Mouse (Mus musculus) cerebellum, adult 18-20 months (tissue): Measurements from ENCODE around the gene Plaur.

Experiments
- DNase-seq, 2 experiments: peaks; one replicate each; pipeline ENCODE4 v3.0.0; 2021

The Plaur gene

DNA sequence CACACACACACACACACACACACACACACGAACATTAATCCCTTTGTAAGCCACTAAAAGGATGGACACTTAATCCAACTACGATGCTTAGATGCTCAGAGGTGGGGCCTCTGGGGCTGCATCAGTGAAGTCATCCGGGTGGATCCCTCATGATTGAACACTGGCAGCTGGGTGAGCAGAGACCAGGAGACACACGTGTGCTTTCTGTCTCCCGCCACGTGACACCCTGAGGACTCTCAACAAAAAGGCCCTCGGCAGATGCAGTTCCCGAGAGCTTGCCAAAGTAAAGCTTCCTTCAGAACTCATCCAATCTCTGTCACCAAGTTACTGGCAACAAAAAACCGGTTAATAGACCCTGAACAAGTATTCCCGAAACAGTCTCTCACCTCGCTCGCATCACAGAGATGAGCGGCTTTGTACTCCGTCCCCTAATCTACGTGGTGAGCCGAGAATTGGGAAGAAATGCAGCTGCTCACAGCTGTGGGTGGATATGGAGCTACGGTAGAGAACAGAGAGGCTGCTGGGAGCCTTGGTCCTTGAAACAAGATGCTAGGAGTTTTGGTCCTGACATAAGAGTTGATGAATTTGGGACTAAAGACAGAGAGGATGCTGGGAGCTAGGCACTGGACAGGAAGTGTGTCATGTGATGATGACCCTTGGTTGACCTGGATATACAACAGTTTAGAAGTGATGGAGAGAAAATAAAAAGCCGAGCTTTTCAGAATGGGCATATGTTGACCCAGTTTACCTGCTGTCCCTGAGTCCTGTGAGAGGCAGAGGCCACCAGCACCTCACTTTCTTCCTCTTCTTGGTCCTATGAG, 18.0 kb downstream of the Plaur start:
- peak in 1 of 2 experiments; percentile 24 for DNase-seq

GRCm38 (mm10) chr7:24480986-24481473, 18.7 kb downstream of the Plaur start:
- DNase-seq = no peak

GRCm38 (mm10) chr7:24481474-24482207, 19.4 kb downstream of the Plaur start, which contains the start of gene Cadm4:
Cadm4 (plus strand) TSS chr7:24482023.
- DNase-seq = peak; percentile 90 to 98

DNA sequence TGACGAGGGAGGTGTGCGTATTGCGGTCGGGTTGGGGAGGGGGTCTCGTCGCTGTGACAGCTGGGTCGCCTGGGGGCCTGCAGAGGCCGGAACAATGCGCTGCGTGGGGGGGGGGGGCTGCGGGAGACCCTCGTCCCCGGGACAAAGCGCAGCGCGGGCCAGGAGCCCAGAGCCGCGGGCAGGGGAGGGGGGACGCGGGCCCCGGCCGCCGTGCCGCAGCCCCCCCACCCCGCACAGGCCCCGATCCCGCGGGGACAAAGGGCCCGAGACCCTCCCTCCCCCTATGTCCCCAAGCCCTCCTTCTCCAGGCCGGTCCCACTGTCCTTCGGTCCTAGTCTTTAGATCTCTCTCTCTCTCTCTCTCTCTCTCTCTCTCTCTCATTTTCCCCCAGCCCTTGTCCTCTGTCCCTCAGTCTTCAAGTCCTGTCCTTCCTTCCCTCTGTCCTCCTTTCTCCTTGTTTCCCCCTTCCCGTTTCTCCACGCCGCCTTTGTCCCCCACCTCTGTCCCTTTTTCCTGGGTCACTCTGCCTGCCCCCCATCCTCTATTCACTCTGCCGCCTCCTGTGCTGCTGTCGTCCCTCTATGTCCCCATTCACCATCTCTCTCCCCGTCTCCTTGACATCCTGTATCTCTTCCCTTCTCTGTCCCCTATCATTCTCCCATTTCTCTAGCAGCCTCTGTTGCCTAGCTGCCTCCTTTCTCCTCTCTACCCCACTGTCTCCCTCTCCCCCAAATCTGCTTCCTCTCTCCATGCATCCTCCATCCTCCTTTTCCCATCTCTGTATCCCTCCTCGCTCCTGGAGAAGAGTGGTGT, 20.1 kb downstream of the Plaur start:
- no peak for DNase-seq

DNA sequence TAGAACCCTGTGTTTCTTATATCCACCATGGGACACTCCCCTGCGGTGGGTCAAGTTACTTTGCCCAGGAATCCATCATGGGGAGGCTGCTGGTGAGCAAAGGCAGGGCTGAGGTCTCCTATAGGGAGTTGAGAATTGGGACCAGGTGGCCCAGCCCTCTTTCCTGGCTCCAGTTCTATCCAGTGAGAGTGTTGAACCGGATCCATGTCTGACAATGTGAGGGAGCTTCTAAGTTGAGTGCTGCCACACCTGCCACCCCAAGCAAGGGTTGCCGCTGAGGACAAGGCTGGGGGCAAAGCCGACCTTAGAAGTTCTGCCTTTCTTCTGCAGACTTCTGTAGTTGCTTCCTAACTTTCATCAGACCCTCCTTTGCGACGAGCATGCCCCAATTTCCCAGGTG, 21.0 kb downstream of the Plaur start:
- DNase-seq = peak in 1 of 2 experiments; percentile 32

GRCm38 (mm10) chr7:24485481-24485880, 23.2 kb downstream of the Plaur start:
- no peak for DNase-seq

DNA sequence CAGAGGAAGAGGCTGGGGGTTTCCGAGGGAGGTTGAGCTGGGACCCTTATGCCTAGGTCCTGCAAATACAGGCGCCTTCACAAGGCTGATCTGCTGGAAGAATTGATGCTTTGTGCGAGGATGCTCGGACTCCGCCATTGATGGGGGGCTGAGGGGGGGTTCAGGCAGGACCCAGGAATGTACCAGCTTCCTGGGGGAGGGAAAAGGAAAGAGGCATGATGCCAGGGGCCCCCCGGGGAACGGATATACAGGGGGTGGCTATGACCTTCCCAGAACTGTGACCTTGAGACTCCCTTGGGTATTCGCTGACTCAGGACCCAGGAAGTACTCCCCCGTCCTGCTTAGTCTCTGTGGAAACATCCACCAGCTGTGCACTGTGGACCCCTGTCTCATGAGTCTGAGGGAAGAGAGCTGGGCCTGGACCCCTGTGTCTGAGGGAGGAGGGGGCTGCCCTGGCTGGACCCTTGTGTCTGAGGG, 24.4 kb downstream of the Plaur start:
- peak in 1 of 2 experiments; percentile 24 for DNase-seq

DNA sequence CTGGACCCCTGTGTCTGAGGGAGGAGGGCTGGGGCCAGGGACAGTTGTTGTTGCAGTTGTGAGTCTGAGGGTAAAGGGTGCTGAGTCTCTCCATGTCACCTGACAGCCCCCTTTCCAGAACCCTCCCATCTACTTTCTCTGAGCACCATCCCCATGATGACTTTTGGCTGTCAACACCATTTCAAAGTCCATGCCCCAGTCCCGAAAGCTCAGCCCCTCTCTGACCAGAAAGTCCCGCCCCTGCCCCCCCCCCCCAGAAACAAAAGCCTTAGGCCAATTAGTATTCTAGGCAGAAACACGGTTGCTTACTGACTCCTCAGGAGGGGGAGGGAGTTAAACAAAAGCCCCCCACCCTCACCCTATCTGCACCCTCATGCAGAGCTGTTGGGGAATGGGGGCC, 25.1 kb downstream of the Plaur start:
- no peak for DNase-seq

- DNase-seq = peak in 1 of 2 experiments; percentile 59
Measured at GRCm38 (mm10) chr7:24488303-24488702, 26.0 kb downstream of the Plaur start.

- DNase-seq = no peak
Measured at GRCm38 (mm10) chr7:24499856-24500577, 37.7 kb downstream of the Plaur start.

- DNase-seq = peak in 1 of 2 experiments; percentile 48
Measured at GRCm38 (mm10) chr7:24500929-24501328, 38.6 kb downstream of the Plaur start.

DNA sequence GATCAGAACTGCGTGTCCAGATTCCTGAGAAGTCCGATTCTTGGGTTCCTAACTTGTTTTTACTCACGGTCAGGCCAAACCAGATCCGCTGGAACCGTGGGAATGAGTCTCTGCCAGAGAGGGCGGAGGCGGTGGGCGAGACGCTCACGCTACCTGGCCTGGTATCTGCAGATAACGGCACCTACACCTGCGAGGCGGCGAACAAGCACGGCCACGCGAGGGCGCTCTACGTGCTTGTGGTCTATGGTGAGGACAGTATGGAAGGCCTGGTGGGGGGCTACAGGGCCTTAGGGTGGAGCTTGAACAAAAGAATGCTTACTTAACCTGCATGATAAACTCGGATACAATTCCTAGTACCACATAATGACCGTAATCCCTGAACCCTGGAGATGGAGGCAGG, 39.2 kb downstream of the Plaur start:
- peak in 1 of 2 experiments; percentile 50 for DNase-seq

DNA sequence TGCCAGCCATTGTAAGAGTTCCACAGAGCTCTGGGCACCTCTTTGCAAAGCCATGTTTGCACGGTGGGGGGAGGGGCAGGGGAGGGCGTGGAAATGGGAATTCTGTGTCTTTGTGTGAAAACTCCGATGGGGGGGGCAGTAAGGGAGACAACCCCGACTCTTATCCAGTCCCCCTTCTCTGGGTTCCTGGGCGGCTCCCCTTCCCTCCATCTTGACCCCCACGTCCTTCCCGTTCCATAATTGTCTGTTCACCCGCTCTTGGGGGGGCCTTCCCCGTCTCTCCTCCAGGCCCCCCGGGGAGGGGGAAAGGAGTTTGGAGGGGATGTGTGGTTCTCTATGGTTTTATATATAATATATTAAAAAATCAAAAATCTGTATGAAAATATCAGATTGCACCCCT, 41.7 kb downstream of the Plaur start:
- no peak for DNase-seq

DNA sequence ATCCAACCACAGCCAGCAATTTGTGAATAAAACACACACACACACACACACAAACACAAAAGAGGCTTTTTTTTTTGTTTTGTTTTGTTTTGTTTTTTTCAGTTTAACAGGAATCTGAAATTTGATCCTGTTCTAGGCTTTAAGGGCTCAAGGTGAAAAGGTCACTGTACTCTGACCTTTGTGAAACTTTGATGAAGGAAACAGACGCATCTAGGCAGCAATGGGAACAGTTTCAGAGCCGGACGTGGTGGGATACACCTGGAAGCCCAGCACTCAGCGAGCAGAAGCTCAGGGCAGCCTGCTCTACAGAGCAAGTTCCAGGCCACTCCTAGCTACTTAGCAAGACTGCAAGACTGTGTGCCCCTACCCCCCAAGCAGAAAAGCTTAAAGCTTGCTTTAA, 42.6 kb downstream of the Plaur start:
- DNase-seq = no peak

DNA sequence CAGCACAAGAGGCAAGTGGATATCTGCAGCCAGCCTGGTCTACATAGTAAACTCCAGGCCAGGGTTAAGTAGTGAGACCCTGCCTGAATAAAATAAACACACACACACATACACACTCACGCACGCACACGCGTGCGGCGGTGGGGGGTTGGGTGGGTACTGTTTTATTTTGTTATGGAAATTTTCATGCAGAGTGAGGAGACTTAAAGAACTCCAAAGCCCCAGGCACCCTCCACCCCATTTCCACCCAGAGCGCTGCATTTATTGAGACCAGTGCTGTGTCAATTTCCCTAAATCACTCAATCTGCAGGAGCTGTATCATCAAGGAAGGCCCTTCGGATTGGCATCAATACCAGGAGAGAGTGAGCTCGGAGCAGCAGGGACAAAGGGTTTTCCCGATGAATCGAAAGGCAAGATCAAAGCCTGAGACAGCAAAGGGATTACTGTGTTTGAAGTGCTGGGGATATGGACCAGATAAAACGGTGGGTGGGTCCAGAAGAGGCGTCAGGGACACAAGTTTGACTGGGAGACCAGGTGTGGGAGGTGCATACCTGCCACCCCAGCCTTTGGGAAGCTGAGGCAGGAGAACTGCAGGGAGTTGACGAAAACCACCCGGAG, 43.3 kb downstream of the Plaur start:
- DNase-seq = no peak

- DNase-seq = peak in 1 of 2 experiments; percentile 53
Measured at GRCm38 (mm10) chr7:24506065-24506459, 43.8 kb downstream of the Plaur start.

- DNase-seq = peak; percentile 76 to 78
Measured at GRCm38 (mm10) chr7:24506476-24506837, 44.2 kb downstream of the Plaur start.

- DNase-seq = peak; percentile 83 to 93
Measured at GRCm38 (mm10) chr7:24506838-24507725, 44.8 kb downstream of the Plaur start, which contains the start of gene Zfp428. Zfp428 (plus strand) TSS chr7:24507006.

- no peak for DNase-seq
Measured at GRCm38 (mm10) chr7:24507726-24508114, 45.4 kb downstream of the Plaur start.

DNA sequence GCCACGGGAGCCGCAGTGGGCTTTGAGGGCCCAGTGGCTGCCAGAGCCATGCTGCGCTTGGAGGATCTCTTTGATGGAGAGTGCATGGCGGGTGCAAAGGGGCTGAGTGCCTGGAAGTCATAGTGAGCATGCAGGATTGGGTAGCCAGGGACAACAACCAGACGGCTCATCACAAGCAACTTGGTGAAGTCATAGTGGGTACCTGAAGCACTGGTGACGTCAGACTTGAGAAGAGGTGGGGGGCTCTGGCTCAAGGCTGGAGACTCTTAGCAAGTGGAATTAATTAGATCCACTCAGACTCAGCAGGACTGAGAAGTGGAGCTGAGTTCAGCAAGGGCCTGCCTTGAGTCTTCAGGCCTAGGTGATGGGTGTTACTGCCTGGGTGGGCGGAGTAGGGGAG, 50.1 kb downstream of the Plaur start, which contains the start of gene AC161166.1:
TSS of gene AC161166.1 (minus strand) at position 101 of the 400 bp plus-strand sequence.
- DNase-seq = no peak
